Mouse (Mus musculus) MEL (cell line): ENCODE data around the gene Tfb1m.

Experiments
- CTCF ChIP-seq, 3 experiments: IDR thresholded peaks in 2 of 3; conservative IDR thresholded peaks in 1 of 3; 2 replicates each; pipeline ENCODE4 v1.5.1; 2011 to 2012; ENCODE audit warnings: low read length in 3 of 3, low read depth in 2 of 3, mild to moderate bottlenecking in 2 of 3, improper control_type of control experiment in 1 of 3, inconsistent platforms in 1 of 3, mixed read lengths in 1 of 3, moderate library complexity in 1 of 3; ENCODE audit not compliant: control insufficient read depth in 1 of 3, insufficient read depth in 1 of 3, poor library complexity in 1 of 3, severe bottlenecking in 1 of 3
- E2F4 ChIP-seq: IDR thresholded peaks from 2 replicates; pipeline ENCODE4 v1.6.1; 2011; ENCODE audit warnings: low read depth, low read length, improper control_type of control experiment, borderline replicate concordance
- EP300 ChIP-seq, 2 experiments: IDR thresholded peaks; 2 replicates each; pipeline ENCODE4 v1.6.1; 2011; ENCODE audit warnings: improper control_type of control experiment in 2 of 2, low read length in 2 of 2, low read depth in 1 of 2, mild to moderate bottlenecking in 1 of 2
- MYB ChIP-seq: IDR thresholded peaks from 2 replicates; pipeline ENCODE4 v1.6.1; 2011; ENCODE audit warnings: mild to moderate bottlenecking, low read depth, low read length, improper control_type of control experiment
- ZC3H11A ChIP-seq: IDR thresholded peaks from 2 replicates; pipeline ENCODE4 v1.6.1; 2012; ENCODE audit warnings: low read depth, mild to moderate bottlenecking, inconsistent platforms, low read length, improper control_type of control experiment

DNA sequence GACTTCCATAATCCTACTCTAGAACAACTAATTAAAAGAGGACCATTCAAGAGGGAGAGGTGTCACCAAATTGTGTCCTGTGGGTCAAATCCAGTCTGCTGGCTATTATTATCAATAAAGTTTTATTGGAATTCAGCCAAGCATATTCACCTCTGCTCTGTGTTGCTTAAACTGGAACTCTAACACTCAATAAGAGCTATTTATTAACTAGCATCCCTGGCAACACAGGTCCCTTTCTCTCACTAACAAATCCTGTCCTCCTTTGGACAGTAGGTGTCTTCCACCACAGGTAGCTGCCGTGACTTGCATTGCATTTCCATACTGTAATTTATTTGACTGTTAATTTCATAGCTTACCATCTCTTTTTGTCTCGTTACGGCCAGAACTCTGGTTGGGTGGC lies 61.5 kb downstream of the Tfb1m start:
- TF ChIP-seq MYB (no peak), ZC3H11A (no peak), CTCF (IDR thresholded peaks at IDR 0.05 in 2 of 3, conservative IDR thresholded peaks at IDR 0.05 in 1 of 3; ENCODE audit: control insufficient read depth in 1 of 3, insufficient read depth in 1 of 3, low read depth in 2 of 3, low read length in 3 of 3, poor library complexity in 1 of 3, severe bottlenecking in 1 of 3) (no peak), E2F4 (no peak), EP300 (IDR thresholded peaks at IDR 0.05; ENCODE audit: low read depth in 1 of 2, low read length in 2 of 2) (no peak)
